Mouse (Mus musculus): ENCODE data around the gene Rhbdd1. TPM values are rescaled to one million over a fixed set of nuclear protein-coding genes. Genes with fewer than 3 reads are reported as not detected.

Gene Rhbdd1
- total RNA-seq, 4 experiments from 2014 or later, result 8.5 to 10.5 (median 9.4) TPM

DNA sequence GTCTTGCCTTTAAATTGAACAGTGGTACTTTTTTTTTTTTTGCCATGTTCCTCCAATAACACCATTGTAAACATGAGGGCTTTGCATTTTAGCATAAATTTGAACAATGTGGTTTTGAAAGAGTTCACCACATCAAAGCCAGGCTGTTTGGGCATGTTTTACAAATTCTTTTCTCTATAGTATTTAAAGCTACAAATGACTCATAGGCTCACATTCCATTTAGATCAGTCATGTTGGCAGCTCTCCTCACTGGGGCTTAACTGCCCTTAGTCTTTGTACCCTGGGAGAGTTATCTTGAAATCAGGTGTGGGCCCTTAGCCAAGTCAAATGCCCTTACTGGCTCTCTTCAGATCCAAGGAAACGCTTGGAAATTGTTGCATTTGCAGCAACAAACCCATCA, 112.8 kb downstream of the Rhbdd1 start:
- DNase-seq (ENCODE audit: low spot score in 2 of 2), result no peak

- DNase-seq (ENCODE audit: low spot score in 2 of 2), result peak; percentile 55 to 60
These were observed 116.8 kb downstream of the Rhbdd1 start for GRCm38 (mm10) chr1:82432919-82433648.

- DNase-seq (ENCODE audit: low spot score in 2 of 2), result no peak
These were observed 117.4 kb downstream of the Rhbdd1 start for GRCm38 (mm10) chr1:82433649-82434005.

DNA sequence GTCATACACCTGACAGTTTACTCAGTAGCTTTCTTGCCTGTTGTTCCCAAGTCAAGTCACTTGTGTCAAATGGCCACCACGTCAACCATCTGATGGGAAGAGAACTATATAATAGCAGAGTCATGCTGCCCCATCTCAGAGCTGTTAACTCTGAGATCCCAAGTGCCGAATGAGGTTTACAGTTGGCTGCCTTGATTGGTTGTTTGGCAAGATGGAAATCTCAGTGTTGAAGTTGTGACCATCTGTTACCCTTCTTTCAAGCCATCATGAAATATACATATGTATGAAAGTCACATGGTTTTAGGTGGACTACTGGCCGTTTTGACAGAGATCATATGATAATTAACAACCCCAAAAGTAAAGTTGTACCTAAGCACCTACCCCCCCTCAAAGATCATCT, 121.0 kb downstream of the Rhbdd1 start:
- no peak for DNase-seq (ENCODE audit: low spot score in 2 of 2)

- no peak for DNase-seq (ENCODE audit: low spot score in 2 of 2)
These were observed 123.9 kb downstream of the Rhbdd1 start for GRCm38 (mm10) chr1:82440123-82440522.

DNA sequence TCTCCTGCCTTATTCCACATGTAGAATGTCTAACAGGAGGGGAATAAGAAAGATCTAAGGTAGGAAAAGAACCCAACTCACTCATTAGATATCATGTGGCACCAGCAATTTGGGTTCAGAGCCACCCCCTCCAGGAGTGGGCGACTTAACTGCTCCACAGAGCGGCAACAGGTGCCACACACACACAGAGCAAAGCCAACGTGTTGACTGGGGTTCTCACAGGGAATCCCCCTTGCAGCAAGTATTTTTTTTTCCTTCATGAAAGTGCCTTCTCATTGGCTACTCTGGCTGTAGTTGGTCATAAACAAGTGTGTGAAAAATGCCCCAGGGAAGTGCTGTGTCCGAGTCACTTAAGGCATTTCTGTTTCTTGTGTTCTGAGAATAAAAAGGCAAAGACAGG, 127.3 kb downstream of the Rhbdd1 start:
- DNase-seq (ENCODE audit: low spot score in 2 of 2), result no peak

DNA sequence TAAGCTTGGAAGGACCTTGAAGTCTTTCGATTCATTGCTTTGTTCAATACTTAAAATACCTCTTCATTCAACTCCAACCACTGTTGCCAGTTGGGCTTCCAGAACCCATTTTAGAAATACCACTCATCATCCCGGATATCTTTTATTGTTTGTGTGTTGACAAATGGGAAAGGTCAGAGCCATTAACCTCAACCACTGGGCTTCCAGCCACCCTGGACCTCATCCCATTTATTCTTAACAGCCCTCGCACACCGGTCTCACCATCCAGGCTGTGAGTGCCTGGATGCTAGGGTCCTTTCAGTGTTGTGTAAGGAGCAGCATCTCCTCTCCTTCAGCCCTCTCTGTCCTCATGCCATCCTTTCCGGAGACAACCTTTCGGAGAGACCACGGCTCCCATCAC, 129.8 kb downstream of the Rhbdd1 start:
- no peak for DNase-seq (ENCODE audit: low spot score in 2 of 2)

GRCm38 (mm10) chr1:82449851-82450250, 133.6 kb downstream of the Rhbdd1 start:
- no peak for DNase-seq (ENCODE audit: low spot score in 2 of 2)

DNA sequence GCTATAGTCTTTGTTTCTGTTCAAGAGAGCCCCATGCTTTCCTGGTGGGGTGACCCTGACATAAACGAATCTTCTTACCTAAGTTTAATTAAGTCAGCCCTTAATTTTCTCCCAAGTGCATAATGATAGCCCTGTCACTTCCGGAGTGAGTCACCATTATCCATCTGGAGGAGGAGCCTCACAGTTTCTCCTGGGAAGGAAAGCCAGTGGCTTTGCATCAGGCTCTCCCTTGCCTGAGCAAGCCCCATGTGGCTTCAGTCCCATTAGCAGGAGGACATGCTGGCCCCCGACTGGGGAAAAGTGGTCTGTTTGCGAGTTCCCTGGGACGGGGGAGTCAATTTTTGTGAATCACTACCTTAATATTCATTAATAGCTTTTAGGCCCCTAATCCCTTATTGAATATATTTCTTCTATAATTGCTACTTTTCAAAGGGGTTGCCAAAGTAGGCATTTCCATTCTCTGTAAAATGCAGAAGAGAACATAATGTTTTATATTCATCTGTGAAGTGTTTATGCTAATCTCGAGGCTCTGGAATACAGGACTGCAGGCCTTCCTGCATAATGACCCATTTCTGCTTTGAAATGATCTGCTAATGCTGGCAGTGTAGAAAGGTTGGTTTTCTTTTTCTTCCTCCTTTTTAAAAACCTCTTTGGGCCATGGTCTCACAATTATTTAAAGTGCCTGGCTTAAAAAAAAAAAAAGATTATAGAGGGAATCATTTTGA, 135.8 kb downstream of the Rhbdd1 start:
- DNase-seq (ENCODE audit: low spot score in 2 of 2), result no peak

DNA sequence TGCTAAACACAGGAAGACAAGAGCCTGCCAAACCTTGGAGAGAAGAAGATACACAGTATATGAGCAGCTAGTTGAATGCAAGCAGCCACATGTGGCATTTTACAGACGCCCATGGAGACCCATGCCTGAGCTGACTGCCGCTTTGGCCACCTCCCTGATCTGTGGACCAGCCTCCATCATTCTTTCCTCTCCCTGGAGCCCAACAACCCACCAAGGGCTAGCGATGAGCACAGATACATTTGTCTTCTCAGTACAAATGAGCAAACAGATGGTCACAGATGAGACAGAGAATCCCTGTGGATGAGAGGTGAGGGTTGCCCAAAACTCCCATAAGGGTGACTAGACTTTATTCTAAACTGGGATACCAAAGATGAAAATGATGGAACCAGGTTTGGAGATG, 137.8 kb downstream of the Rhbdd1 start:
- no peak for DNase-seq (ENCODE audit: low spot score in 2 of 2)

DNA sequence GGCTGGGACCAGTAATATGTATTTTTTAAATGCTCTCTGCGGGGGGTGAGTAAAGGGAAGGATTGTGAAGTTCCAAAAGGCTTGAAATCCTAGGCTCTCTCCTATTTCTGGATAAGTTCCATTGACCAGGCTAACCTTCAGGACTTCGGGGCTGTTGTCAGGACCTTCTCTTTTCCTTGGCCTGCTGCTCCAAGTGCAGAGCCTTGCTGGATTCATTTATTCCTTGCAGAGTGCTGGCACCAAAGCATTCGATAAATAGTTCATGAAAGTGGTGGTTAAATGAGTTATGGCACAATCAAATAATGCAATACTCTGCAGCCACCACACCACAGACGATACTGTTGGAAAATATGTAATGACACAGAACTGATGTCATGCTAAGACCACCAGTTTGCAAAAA, 143.1 kb downstream of the Rhbdd1 start:
- DNase-seq (ENCODE audit: low spot score in 2 of 2), result no peak

DNA sequence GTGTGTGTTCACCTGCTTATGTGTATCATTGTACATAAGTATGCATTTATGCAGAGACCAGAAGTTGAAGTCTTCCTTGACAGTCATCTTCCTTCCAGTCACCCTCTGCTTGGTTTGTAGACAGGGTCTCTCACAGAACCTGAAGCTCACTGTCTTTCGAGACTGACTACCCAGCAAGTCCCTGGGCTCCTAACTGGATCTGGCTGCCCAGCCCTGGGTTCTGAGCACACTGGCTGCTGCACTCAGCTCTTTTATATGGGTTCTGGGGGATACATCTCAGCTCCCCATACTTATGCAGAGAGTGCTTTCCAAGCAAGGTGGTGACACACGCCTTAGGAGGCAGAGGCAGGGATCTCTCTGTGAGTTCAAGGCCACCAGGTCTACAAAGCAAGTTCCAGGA, 143.7 kb downstream of the Rhbdd1 start:
- no peak for DNase-seq (ENCODE audit: low spot score in 2 of 2)

- DNase-seq (ENCODE audit: low spot score in 2 of 2), result no peak
These were observed 144.8 kb downstream of the Rhbdd1 start for GRCm38 (mm10) chr1:82461041-82461440.

- DNase-seq (ENCODE audit: low spot score in 2 of 2), result no peak
These were observed 149.1 kb downstream of the Rhbdd1 start for GRCm38 (mm10) chr1:82465321-82465853.

DNA sequence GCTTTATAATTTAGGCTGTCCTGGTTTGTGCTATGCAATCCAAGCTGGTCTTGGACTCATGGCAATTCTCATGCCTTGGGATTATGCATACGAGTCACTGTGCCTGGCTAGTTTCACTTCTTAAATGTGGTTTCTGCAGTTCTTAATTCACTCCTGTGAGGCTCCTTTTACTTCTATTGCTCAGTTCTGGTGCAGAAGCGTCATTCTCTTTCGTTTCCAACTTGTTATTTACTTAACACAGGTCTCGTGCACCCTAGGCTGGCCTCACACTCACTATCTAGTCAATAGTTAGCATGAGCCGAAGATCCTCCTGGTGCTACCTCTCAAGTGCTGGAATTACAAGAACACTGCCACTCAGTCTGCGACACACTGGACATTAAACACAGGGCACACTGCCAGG, 152.6 kb downstream of the Rhbdd1 start:
- DNase-seq (ENCODE audit: low spot score in 2 of 2), result no peak

DNA sequence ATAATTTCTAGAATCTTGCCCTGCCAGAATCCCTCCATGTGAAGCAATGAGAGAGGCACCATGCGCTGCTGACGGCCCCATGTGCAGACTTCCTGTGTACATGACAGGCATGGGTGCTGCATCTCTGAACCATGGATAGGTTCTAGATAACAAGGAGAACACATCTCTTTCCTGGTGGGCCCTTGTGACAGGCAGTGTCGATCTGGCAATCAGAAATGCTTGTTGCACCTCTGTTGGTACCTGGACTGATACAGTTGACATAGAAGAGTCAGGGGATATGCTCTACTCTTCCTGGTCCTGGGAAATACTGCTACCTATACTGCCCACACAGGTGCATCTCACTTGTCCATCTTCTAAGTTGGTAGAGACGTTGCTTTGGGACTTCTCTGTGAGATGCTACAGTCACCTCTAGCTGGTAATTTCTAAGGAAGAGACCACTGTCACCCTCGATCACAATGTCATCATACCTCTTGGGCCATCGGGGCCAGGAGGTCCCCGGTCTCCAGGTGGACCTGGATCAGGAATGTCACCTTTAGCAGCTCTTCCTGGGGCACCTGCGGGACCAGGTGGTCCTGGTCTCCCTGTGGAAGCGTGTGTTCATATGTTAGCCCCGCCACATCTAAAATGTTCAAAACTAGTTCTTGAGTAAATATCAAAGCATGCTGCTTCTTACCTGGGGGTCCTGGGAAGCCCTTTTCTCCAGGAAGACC, 154.4 kb downstream of the Rhbdd1 start:
- DNase-seq (ENCODE audit: low spot score in 2 of 2), result no peak

DNA sequence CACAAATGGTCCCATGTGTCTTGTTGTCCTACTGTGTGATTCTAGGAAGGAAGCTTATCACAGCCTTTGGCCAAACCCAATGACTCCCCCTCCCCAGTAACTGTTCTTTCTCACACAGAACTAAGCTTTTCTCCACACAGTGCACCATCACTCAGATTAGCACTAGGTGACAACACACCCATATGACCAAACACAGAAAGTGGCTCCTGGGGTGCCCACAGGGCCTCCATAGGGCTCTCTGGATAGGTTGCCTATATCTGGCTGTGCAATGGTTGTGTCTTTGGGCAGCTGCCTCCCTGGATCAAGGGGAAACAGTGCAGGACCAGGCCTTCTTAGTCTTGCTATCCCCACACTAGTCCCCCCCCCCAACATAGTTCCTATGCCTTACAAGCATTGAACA, 157.2 kb downstream of the Rhbdd1 start:
- no peak for DNase-seq (ENCODE audit: low spot score in 2 of 2)

DNA sequence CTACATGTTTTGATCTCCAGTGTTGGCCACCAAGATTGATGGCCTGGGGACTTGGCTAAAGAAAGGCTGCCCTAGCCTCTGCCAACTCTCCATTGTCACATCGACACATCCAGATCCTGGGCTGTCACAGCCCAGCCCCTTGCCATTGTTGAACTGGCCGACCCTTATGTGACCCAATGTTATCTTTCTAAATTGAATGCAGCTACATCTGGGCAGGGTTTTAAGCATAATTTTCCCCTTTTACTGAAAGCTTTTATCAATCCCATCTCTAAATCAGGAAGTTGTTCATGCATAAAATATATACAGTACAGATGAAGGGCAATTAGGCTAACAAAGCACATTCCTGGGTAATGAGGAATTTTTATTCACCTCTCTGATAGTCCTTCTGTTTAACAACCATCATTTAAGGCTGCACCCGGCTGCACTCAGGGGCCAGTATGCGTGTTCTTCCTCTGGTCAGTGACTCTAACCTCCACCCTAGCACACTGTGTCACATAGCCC, 158.3 kb downstream of the Rhbdd1 start:
- DNase-seq (ENCODE audit: low spot score in 2 of 2), result no peak

DNA sequence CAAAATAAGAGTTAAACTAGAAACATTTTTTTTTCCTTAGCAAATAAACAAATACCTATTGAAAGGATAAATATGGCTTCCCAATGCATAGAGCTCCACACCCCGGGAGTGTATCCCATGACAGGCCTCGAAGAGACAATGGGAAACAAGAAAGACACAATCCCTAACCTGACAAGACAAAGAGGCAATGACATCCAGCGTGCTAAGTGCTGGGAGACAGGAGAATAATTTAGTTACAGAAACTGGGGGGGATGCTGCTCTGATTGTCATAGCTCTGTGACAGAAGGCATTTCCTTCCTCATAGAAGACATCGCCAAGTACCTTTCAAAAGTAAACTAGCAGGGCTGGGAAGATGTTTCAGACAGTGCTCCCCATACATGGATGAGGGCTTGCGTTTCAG, 159.0 kb downstream of the Rhbdd1 start:
- DNase-seq (ENCODE audit: low spot score in 2 of 2), result no peak

- DNase-seq (ENCODE audit: low spot score in 2 of 2), result no peak
These were observed 159.6 kb downstream of the Rhbdd1 start for GRCm38 (mm10) chr1:82475821-82476220.

- no peak for DNase-seq (ENCODE audit: low spot score in 2 of 2)
These were observed 160.0 kb downstream of the Rhbdd1 start for GRCm38 (mm10) chr1:82476256-82476655.

GRCm38 (mm10) chr1:82476746-82477145, 160.5 kb downstream of the Rhbdd1 start:
- no peak for DNase-seq (ENCODE audit: low spot score in 2 of 2)

Data from left cerebral cortex, adult 8-10 months (tissue).